Mouse (Mus musculus): ENCODE measurements at regions not wholly inside any gene's neighbourhood (a gene's known extent, or its start where the extent isn't known, plus 50 kb on each side); places are given as distances from the start of the nearest gene placed in this dataset.

- H3K4me3 ChIP-seq (ENCODE audit: control insufficient read depth in 1 of 2, insufficient read depth in 1 of 2, low read depth in 2 of 2, low read length in 2 of 2), result no peak overlapping the region
- no peak for DNase-seq (ENCODE audit: low read depth, low spot score)
- TF ChIP-seq MEF2A (IDR thresholded peaks at IDR 0.05; ENCODE audit: extremely low read depth, insufficient replicate concordance, low read depth, low read length, poor library complexity, severe bottlenecking) (no peak), TBP (IDR thresholded peaks at IDR 0.05; ENCODE audit: low read depth, low read length) (no peak), RAD21 (IDR thresholded peaks at IDR 0.05; ENCODE audit: low read depth, low read length) (no peak), SMC3 (IDR thresholded peaks at IDR 0.05; ENCODE audit: low read depth, low read length) (no peak), ZMIZ1 (IDR thresholded peaks at IDR 0.05; ENCODE audit: low read depth, low read length) (no peak), CHD2 (IDR thresholded peaks at IDR 0.05; ENCODE audit: low read length) (no peak), TAL1 (IDR thresholded peaks at IDR 0.05; ENCODE audit: low read length) (no peak), KAT2A (conservative IDR thresholded peaks at IDR 0.05; ENCODE audit: low read depth, low read length) (no peak), MAFK (IDR thresholded peaks at IDR 0.05; ENCODE audit: borderline replicate concordance, low read depth, low read length) (no peak), ZNF384 (IDR thresholded peaks at IDR 0.05; ENCODE audit: low read depth, low read length) (no peak), POLR2AphosphoS2 (IDR thresholded peaks at IDR 0.05; ENCODE audit: low read length) (no peak), POLR2AphosphoS5 (IDR thresholded peaks at IDR 0.05; ENCODE audit: borderline replicate concordance, low read depth, low read length) (no peak), GATA1 (IDR thresholded peaks at IDR 0.05; ENCODE audit: low read depth, low read length) (no peak), CHD1 (IDR thresholded peaks at IDR 0.05; ENCODE audit: low read depth, low read length) (no peak), HCFC1 (IDR thresholded peaks at IDR 0.05; ENCODE audit: low read depth, low read length) (no peak), BHLHE40 (IDR thresholded peaks at IDR 0.05; ENCODE audit: borderline replicate concordance, low read depth, low read length) (no peak)
- H3K9ac ChIP-seq (ENCODE audit: control insufficient read depth, low read depth, low read length, poor library complexity, severe bottlenecking), result no peak overlapping the region
- H3K4me1 ChIP-seq (ENCODE audit: control insufficient read depth in 1 of 2, insufficient read depth in 2 of 2, low read length in 2 of 2), result no peaks in the 10 kb centered on the region
- H3K36me3 ChIP-seq (ENCODE audit: control insufficient read depth in 1 of 2, insufficient read depth in 2 of 2, low read length in 2 of 2), result no peaks in the 10 kb centered on the region
- no peaks in the 10 kb centered on the region for H3K9me3 ChIP-seq (replicated peaks; ENCODE audit: insufficient read depth, low read length)
- H3K27ac ChIP-seq (ENCODE audit: control insufficient read depth, low read depth, low read length), result no peak overlapping the region
- no peaks in the 10 kb centered on the region for H3K79me2 ChIP-seq (ENCODE audit: control insufficient read depth, insufficient read depth, low read length, poor library complexity)
- H3K27me3 ChIP-seq (ENCODE audit: control insufficient read depth in 1 of 2, insufficient read depth in 2 of 2, low read length in 2 of 2), result no peaks in the 10 kb centered on the region
These were observed 174.2 kb upstream of the Myt1l start for GRCm38 (mm10) chr12:29353777-29354496.

GRCm38 (mm10) chr12:29354816-29355215, 173.4 kb upstream of the Myt1l start:
- DNase-seq (ENCODE audit: low read depth, low spot score), result no peak
- Histone ChIP-seq H3K9ac (ENCODE audit: control insufficient read depth, low read depth, low read length, poor library complexity, severe bottlenecking) (no peak overlapping the region), H3K4me3 (ENCODE audit: control insufficient read depth in 1 of 2, insufficient read depth in 1 of 2, low read depth in 2 of 2, low read length in 2 of 2) (no peak overlapping the region), H3K9me3 (replicated peaks; ENCODE audit: insufficient read depth, low read length) (no peaks in the 10 kb centered on the region), H3K27ac (ENCODE audit: control insufficient read depth, low read depth, low read length) (no peak overlapping the region), H3K36me3 (ENCODE audit: control insufficient read depth in 1 of 2, insufficient read depth in 2 of 2, low read length in 2 of 2) (no peaks in the 10 kb centered on the region), H3K27me3 (ENCODE audit: control insufficient read depth in 1 of 2, insufficient read depth in 2 of 2, low read length in 2 of 2) (no peaks in the 10 kb centered on the region), H3K4me1 (ENCODE audit: control insufficient read depth in 1 of 2, insufficient read depth in 2 of 2, low read length in 2 of 2) (no peaks in the 10 kb centered on the region), H3K79me2 (ENCODE audit: control insufficient read depth, insufficient read depth, low read length, poor library complexity) (no peaks in the 10 kb centered on the region)
- no peak for TF ChIP-seq USF1 (IDR thresholded peaks at IDR 0.05; ENCODE audit: low read depth, low read length)
- TF ChIP-seq ETS1 (IDR thresholded peaks at IDR 0.05; ENCODE audit: low read depth, low read length), result no peak
- no peak for TF ChIP-seq GABPA (IDR thresholded peaks at IDR 0.05; ENCODE audit: low read depth, low read length)
- no peak for TF ChIP-seq NRF1 (IDR thresholded peaks at IDR 0.05; ENCODE audit: insufficient read depth, low read depth, low read length, poor library complexity, severe bottlenecking)
- no peak for TF ChIP-seq ZC3H11A (IDR thresholded peaks at IDR 0.05; ENCODE audit: low read depth, low read length)

All from MEL (cell line).